Mouse (Mus musculus) ES-Bruce4 (cell line): Measurements from ENCODE around the gene Ptk7. TPM values are rescaled to one million over a fixed set of nuclear protein-coding genes. Genes with fewer than 3 reads are reported as not detected.

Experiments
- H3K27ac ChIP-seq: 2 replicates; pipeline ENCODE4 v1.5.1; 2012; ENCODE audit warnings: low read length, inconsistent platforms; ENCODE audit not compliant: insufficient read depth
- H3K27me3 ChIP-seq: 2 replicates; pipeline ENCODE4 v1.6.1; 2012; ENCODE audit warnings: mild to moderate bottlenecking, low read length, inconsistent platforms; ENCODE audit not compliant: control insufficient read depth, poor library complexity, insufficient read depth, severe bottlenecking
- H3K36me3 ChIP-seq: 2 replicates; pipeline ENCODE4 v1.6.1; 2012; ENCODE audit warnings: inconsistent platforms, mild to moderate bottlenecking, low read length, moderate library complexity; ENCODE audit not compliant: control insufficient read depth, poor library complexity, insufficient read depth, severe bottlenecking
- H3K4me1 ChIP-seq: one replicate; pipeline ENCODE4 v1.8.1; 2011; ENCODE audit warnings: low read length; ENCODE audit not compliant: control insufficient read depth, insufficient read depth
- H3K4me3 ChIP-seq: 2 replicates; pipeline ENCODE4 v1.5.1; 2011; ENCODE audit warnings: low read depth, mild to moderate bottlenecking, low read length
- H3K9ac ChIP-seq: 2 replicates; pipeline ENCODE4 v1.6.1; 2012; ENCODE audit warnings: low read depth, mild to moderate bottlenecking, inconsistent platforms; ENCODE audit not compliant: poor library complexity, severe bottlenecking
- H3K9me3 ChIP-seq: replicated peaks from 2 replicates; pipeline ENCODE4 v1.6.1; 2012; ENCODE audit warnings: mild to moderate bottlenecking, low read length, inconsistent platforms; ENCODE audit not compliant: control insufficient read depth, poor library complexity, insufficient read depth, severe bottlenecking
- CTCF ChIP-seq: IDR thresholded peaks from one replicate; pipeline ENCODE4 v1.8.1; 2011; ENCODE audit warnings: low read depth, low read length
- EP300 ChIP-seq: IDR thresholded peaks from 2 replicates; pipeline ENCODE4 v1.6.1; 2011; ENCODE audit warnings: low read depth, low read length; ENCODE audit not compliant: insufficient read depth
- POLR2A ChIP-seq: IDR thresholded peaks from one replicate; pipeline ENCODE4 v1.8.1; 2011; ENCODE audit warnings: low read length; ENCODE audit not compliant: insufficient read depth
- polyA plus RNA-seq: library from polyadenylated mRNA; stranded (reverse); fragments of >200 nt; gene quantifications from 2 replicates; pipeline ENCODE4 v1.2.4, GENCODE M21; 2011; ENCODE audit warnings: low read depth; ENCODE audit not compliant: missing spikeins, insufficient read depth, insufficient read length

Gene Ptk7
- polyA plus RNA-seq, 1 experiment: 110 TPM

DNA sequence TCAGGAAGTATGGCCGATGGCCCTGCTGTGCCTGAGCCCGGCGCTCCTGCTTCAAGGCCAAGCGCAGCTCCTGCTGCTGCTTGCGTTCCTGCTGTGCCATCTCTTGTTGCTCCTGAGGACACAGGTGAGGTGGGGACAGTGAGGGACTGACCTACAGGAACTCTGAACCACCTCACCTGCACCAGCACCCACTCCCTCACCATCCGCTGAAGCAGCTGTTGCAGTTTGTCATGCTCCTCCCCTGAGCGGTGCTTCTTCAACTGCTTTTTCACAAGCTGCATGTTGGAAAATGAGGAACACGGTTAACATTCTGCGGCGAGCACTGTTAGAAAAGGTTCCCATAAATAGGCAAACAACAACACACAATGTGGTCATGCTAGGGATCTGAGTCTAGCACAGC, 40.6 kb upstream of the Ptk7 start:
- Histone ChIP-seq H3K4me1 (peaks cover 5% of the 10 kb centered on the region), H3K27me3 (no peaks in the 10 kb centered on the region), H3K27ac (no peak overlapping the region), H3K9ac (no peak overlapping the region), H3K36me3 (peaks cover 10% of the 10 kb centered on the region), H3K9me3 (no peaks in the 10 kb centered on the region), H3K4me3 (no peak overlapping the region)
- no peak for TF ChIP-seq CTCF
- TF ChIP-seq POLR2A: no peak
- TF ChIP-seq EP300: no peak

DNA sequence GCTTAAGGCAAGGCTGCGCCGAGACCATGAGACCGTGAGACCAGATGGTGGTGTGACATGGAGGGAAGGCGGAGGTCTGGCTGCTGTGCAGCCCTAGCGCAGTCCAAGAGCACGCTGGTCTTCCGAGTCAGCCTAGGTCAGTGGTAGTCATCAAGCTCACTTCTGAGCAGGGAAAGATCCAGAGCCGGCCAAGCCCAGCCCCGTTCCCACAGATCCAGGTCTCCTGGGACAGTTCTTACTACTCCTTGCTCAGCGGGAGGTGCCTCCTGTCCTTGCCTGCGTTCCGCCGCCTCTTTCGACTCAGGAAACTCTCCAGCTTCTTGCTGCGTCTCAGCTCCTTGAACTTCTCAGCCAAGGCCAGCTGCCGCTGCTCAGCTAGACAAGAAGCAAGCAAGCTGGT, 38.4 kb upstream of the Ptk7 start:
- Histone ChIP-seq H3K4me1 (peaks cover 1% of the 10 kb centered on the region), H3K27me3 (no peaks in the 10 kb centered on the region), H3K9me3 (no peaks in the 10 kb centered on the region), H3K4me3 (no peak overlapping the region), H3K27ac (no peak overlapping the region), H3K9ac (no peak overlapping the region), H3K36me3 (peaks cover 10% of the 10 kb centered on the region)
- TF ChIP-seq POLR2A (no peak), EP300 (no peak), CTCF (no peak)

DNA sequence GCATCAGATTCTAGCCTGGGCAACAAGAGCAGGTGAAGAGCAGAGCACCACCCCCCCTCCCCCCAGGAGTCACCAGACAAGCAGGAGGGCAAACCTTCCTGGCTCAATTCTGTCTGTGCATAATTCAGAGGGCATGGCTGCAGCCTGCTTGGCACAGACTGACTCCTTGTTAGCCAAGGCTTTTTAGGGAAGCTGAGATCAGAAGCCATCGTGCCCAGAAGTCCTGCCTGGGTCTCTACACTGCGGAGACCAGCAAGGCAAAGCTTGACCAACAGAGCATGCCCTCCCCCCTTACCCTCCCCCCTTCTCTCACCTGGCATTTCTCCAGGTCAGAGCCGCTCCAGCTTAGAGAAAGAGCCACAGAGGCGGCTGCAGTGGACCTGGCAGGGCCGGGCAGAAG, 33.4 kb upstream of the Ptk7 start:
- Histone ChIP-seq H3K9ac (no peak overlapping the region), H3K27ac (no peak overlapping the region), H3K36me3 (peaks cover 3% of the 10 kb centered on the region; the same call in 1 of the 2 replicates), H3K4me1 (no peaks in the 10 kb centered on the region), H3K9me3 (no peaks in the 10 kb centered on the region), H3K27me3 (no peaks in the 10 kb centered on the region), H3K4me3 (no peak overlapping the region)
- TF ChIP-seq CTCF (no peak), POLR2A (no peak), EP300 (no peak)

GRCm38 (mm10) chr17:46661981-46662380, 32.7 kb upstream of the Ptk7 start:
- H3K9ac ChIP-seq: no peak overlapping the region
- no peaks in the 10 kb centered on the region for H3K27me3 ChIP-seq
- no peak overlapping the region for H3K27ac ChIP-seq
- peaks cover 3% of the 10 kb centered on the region; the same call in 1 of the 2 replicates for H3K36me3 ChIP-seq
- no peak overlapping the region for H3K4me3 ChIP-seq
- H3K4me1 ChIP-seq: no peaks in the 10 kb centered on the region
- TF ChIP-seq EP300 (no peak), CTCF (no peak), POLR2A (no peak)
- H3K9me3 ChIP-seq: no peaks in the 10 kb centered on the region

- H3K27ac ChIP-seq: no peak overlapping the region
Observed at GRCm38 (mm10) chr17:46661351-46661750, 32.0 kb upstream of the Ptk7 start.

GRCm38 (mm10) chr17:46656054-46656453, 26.8 kb upstream of the Ptk7 start:
- Histone ChIP-seq H3K27me3 (no peaks in the 10 kb centered on the region), H3K4me3 (no peak overlapping the region), H3K9me3 (no peaks in the 10 kb centered on the region), H3K9ac (no peak overlapping the region), H3K36me3 (no peaks in the 10 kb centered on the region), H3K27ac (no peak overlapping the region), H3K4me1 (no peaks in the 10 kb centered on the region)
- TF ChIP-seq POLR2A (no peak), EP300 (no peak), CTCF (no peak)

More at GRCm38 (mm10) chr17:46661351-46661750, 32.0 kb upstream of the Ptk7 start:
- Histone ChIP-seq H3K36me3 (peaks cover 3% of the 10 kb centered on the region; the same call in 1 of the 2 replicates), H3K9ac (no peak overlapping the region), H3K4me3 (no peak overlapping the region), H3K4me1 (no peaks in the 10 kb centered on the region), H3K27me3 (no peaks in the 10 kb centered on the region), H3K9me3 (no peaks in the 10 kb centered on the region)
- TF ChIP-seq EP300 (no peak), CTCF (no peak), POLR2A (no peak)
